Mouse (Mus musculus): ENCODE results near the gene Immp2l. TPM values are rescaled to one million over a fixed set of nuclear protein-coding genes. Genes with fewer than 3 reads are reported as not detected.
A peak's percentile ranks its signal among the peaks of the same experiment; 100 is the strongest.

The Immp2l gene
- polyA plus RNA-seq, 1 experiment from 2014 or later, result 10.0 TPM

DNA sequence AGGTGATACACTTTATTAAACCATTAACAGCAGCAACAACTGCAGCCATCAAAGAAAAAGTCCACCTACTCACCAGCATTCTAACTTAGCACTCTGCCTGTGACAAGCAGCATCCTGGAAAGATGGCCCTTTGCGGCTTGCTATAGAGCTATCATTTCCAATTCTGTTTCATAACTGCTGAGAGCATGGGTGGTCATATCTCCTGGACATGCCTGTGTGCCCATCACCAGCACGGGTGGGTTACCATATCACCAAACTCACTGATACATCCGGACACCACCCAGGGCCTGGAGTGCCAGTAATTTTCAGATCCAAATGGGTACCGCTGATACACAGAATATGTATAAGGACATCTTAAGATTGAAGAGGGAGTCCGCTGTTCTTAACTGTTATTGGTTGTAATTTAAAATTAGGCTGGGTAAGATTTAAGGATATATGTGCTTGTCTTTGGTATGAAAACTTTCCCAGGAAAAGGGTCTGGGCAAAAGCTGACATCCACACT is 459.3 kb downstream of the Immp2l start:
- Histone ChIP-seq H3K9ac (no peak overlapping the region), H3K27me3 (no peaks in the 10 kb centered on the region), H3K4me3 (peak overlapping the region; percentile 47), H3K4me1 (peaks cover 24% of the 10 kb centered on the region; the same call in 1 of the 2 replicates), H3K27ac (no peak overlapping the region), H3K4me2 (peak overlapping the region; percentile 63), H3K36me3 (no peaks in the 10 kb centered on the region), H3K9me3 (no peaks in the 10 kb centered on the region)
- WGBS, result 76% methylated on average over 5 of the region's 5 CpGs
- ATAC-seq (ENCODE audit: borderline replicate concordance, extremely low read depth, low FRiP score, low TSS enrichment), result no peak

GRCm38 (mm10) chr12:41483593-41484451 is 459.9 kb downstream of the Immp2l start:
- Histone ChIP-seq H3K9me3 (no peaks in the 10 kb centered on the region), H3K9ac (no peak overlapping the region; the same call in 1 of the 2 replicates), H3K36me3 (no peaks in the 10 kb centered on the region), H3K4me2 (peak overlapping the region; percentile 63), H3K4me1 (peaks cover 24% of the 10 kb centered on the region; the same call in 1 of the 2 replicates), H3K27ac (no peak overlapping the region), H3K27me3 (no peaks in the 10 kb centered on the region), H3K4me3 (peak overlapping the region; percentile 47)
- no peak for ATAC-seq (ENCODE audit: borderline replicate concordance, extremely low read depth, low FRiP score, low TSS enrichment)
- WGBS, result 29% methylated on average over 23 of the region's 23 CpGs

DNA sequence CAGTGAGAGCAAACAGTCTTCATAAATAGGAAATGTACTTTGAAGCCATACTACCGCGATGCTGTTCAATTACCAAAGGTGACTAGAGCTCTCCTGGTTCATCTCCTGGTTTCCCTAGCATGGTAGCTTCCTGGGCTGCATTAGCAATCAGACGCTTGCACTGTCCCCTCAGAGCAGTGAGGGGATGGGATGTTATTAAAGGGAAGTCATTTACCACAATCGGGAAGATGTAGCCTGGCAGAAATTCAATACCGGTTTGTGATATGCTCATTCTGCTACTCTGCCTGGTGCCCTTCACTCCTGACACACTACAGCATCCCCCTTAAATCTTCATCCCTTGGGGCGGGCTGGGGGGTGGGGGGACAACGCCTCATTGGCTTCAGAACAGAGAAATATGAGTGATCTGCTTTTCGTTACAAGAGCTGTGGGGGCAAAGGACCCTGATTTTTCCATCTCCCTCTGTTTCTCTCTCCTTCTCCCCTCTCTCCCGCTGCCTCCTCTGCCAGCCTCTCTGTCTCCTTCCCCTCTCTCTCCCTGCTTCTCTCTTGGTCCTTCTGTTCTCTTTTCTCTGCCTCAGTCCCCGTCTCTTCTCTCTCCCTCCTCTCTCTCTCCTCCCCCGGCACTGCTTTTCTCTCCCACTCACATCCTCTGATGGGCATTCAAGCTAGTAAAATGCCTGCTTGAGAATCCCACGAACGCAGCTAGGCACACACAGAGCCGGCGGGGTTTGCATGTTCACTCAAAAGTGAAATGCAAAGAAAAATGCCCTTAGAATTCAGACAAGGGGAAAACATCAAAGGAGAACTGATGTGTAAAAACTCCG is 461.0 kb downstream of the Immp2l start:
- peaks cover 24% of the 10 kb centered on the region; the same call in 1 of the 2 replicates for H3K4me1 ChIP-seq
- H3K27me3 ChIP-seq, result no peaks in the 10 kb centered on the region
- WGBS, result 16% methylated on average over 16 of the region's 16 CpGs
- H3K36me3 ChIP-seq, result no peaks in the 10 kb centered on the region
- no peaks in the 10 kb centered on the region for H3K9me3 ChIP-seq
- H3K4me3 ChIP-seq, result peak overlapping the region; percentile 47
- ATAC-seq (ENCODE audit: borderline replicate concordance, extremely low read depth, low FRiP score, low TSS enrichment), result no peak
- H3K9ac ChIP-seq, result peak overlapping the region; percentile 43
- H3K27ac ChIP-seq, result 0 out of 2 replicates have a peak overlapping the region, but pooled peaks have one; percentile 44
- peak overlapping the region; percentile 63 for H3K4me2 ChIP-seq

DNA sequence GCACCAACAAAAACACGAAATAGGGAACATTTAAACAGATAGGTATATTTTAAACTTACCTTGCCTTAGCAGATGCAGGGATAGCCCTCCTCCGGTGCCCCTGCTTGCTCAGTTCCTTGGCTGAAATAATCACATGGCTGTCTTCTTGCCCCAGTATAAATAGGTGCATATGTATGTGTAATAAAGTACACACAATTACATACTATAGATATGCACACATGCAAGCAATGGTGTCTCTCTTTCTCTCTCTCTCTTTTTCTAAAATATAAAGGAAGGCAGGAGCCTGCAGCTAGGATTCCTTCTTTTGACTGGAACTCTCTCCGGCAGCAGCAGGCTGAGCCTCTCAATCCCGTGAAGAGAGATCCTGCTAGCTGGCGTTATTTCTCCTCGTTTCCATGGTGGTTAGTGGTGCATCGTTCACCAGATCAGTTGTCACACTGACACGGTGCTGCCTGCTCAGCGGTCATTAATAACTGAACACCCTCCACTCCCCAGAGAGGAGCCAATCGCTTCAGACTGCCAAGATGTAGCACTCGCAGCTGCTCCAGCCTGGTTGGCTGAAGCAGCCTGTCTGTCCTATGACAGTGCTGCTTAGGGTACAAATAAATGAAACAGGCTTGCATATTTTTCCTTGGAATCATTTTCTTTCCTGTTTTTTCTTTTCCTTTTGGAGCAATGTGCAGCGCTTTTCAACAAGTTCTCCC is 461.8 kb downstream of the Immp2l start:
- peak; percentile 97 for ATAC-seq (ENCODE audit: borderline replicate concordance, extremely low read depth, low FRiP score, low TSS enrichment)
- WGBS, result 9% methylated on average over 12 of the region's 12 CpGs
- H3K4me1 ChIP-seq, result peaks cover 24% of the 10 kb centered on the region; the same call in 1 of the 2 replicates
- peak overlapping the region; percentile 47 for H3K4me3 ChIP-seq
- no peaks in the 10 kb centered on the region for H3K27me3 ChIP-seq
- H3K36me3 ChIP-seq, result no peaks in the 10 kb centered on the region
- H3K9ac ChIP-seq, result peak overlapping the region; percentile 43
- no peaks in the 10 kb centered on the region for H3K9me3 ChIP-seq
- H3K27ac ChIP-seq, result 0 out of 2 replicates have a peak overlapping the region, but pooled peaks have one; percentile 44
- H3K4me2 ChIP-seq, result peak overlapping the region; percentile 63

DNA sequence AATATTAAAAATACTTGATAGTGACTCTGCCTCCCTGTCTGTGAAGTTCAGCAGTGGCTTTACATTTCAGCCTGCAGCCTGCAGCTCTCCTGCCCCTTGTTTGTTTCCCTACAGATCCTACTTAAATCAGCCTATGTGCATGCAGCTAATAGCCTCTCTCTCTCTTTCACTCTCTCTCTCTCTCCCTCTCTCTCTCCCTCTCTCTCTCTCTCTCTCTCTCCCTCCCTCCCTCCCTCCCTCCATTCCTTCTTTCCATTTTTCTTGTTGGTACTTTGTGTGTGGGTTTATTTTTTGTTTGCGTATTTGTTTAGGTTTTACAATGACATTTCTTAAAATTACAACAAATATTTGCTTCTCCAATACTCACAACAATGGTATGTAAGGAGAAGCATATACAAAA is 462.4 kb downstream of the Immp2l start, which contains the start of gene Lrrn3:
Lrrn3 (minus strand) TSS at position 101 of the 400 bp plus-strand sequence.
- peak within 1 kb of the TSS; percentile 47 for H3K4me3 ChIP-seq
- no peak for ATAC-seq (ENCODE audit: borderline replicate concordance, extremely low read depth, low FRiP score, low TSS enrichment)

GRCm38 (mm10) chr12:41487005-41487404 is 463.1 kb downstream of the Immp2l start:
- 21% methylated on average over 5 of the region's 5 CpGs for WGBS
- ATAC-seq (ENCODE audit: borderline replicate concordance, extremely low read depth, low FRiP score, low TSS enrichment), result no peak
- H3K4me1 ChIP-seq, result peaks cover 24% of the 10 kb centered on the region; the same call in 1 of the 2 replicates
- no peak overlapping the region for H3K4me3 ChIP-seq
- no peaks in the 10 kb centered on the region for H3K36me3 ChIP-seq
- H3K9me3 ChIP-seq, result no peaks in the 10 kb centered on the region
- no peak overlapping the region for H3K9ac ChIP-seq
- no peak overlapping the region for H3K27ac ChIP-seq
- no peaks in the 10 kb centered on the region for H3K27me3 ChIP-seq
- no peak overlapping the region for H3K4me2 ChIP-seq

More for the DNA sequence above, 462.4 kb downstream of the Immp2l start, which contains the start of gene Lrrn3:
- H3K9ac ChIP-seq, result peak within 1 kb of the TSS; percentile 43
- peak within 1 kb of the TSS; percentile 44; the same call in 1 of the 2 replicates for H3K27ac ChIP-seq
- peak within 1 kb of the TSS; percentile 63 for H3K4me2 ChIP-seq
- no peaks in the 10 kb centered on the region for H3K9me3 ChIP-seq
- H3K36me3 ChIP-seq, result no peaks in the 10 kb centered on the region
- 91% methylated on average over 1 of the region's 1 CpGs for WGBS
- no peaks in the 10 kb centered on the region for H3K27me3 ChIP-seq
- H3K4me1 ChIP-seq, result peaks cover 24% of the 10 kb centered on the region; the same call in 1 of the 2 replicates

DNA sequence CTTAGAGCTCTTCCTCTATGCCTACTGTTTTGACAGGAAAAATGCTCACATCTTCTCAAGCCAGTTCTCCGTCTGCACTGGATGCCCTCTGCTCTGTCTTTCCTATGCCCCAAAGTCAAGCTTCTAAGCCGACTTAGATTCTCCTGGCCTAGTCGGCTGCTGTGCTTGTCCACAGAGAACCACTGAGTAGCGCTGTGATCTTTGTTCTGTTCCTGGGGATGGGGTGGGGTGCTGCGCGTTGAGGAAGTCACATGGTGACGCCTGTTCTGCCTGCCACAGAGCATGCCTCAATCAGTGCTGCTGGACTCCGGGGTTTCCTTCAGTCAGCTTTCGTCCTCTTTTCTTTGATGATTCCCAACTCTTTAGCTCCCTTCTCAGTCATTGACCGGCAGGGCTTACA is 470.7 kb downstream of the Immp2l start:
- Histone ChIP-seq H3K36me3 (no peaks in the 10 kb centered on the region), H3K27ac (no peak overlapping the region), H3K4me3 (no peak overlapping the region), H3K27me3 (no peaks in the 10 kb centered on the region), H3K9ac (no peak overlapping the region), H3K9me3 (no peaks in the 10 kb centered on the region), H3K4me2 (no peak overlapping the region), H3K4me1 (no peaks in the 10 kb centered on the region)
- 59% methylated on average over 10 of the region's 10 CpGs for WGBS
- 0 out of 2 replicates have a peak, but pooled peaks have one; percentile 19 for ATAC-seq (ENCODE audit: borderline replicate concordance, extremely low read depth, low FRiP score, low TSS enrichment)

- H3K9ac ChIP-seq, result no peak overlapping the region
- no peaks in the 10 kb centered on the region for H3K4me1 ChIP-seq
- no peaks in the 10 kb centered on the region for H3K36me3 ChIP-seq
- no peak overlapping the region for H3K4me3 ChIP-seq
- 32% methylated on average over 9 of the region's 9 CpGs for WGBS
- H3K4me2 ChIP-seq, result no peak overlapping the region
- peak; percentile 65; the same call in 1 of the 2 replicates for ATAC-seq (ENCODE audit: borderline replicate concordance, extremely low read depth, low FRiP score, low TSS enrichment)
- no peaks in the 10 kb centered on the region for H3K9me3 ChIP-seq
- no peaks in the 10 kb centered on the region for H3K27me3 ChIP-seq
- peak overlapping the region; percentile 51 for H3K27ac ChIP-seq
These were observed 476.3 kb downstream of the Immp2l start for GRCm38 (mm10) chr12:41500049-41500820.

- H3K4me2 ChIP-seq, result no peak overlapping the region
- H3K27ac ChIP-seq, result no peak overlapping the region
- H3K27me3 ChIP-seq, result no peaks in the 10 kb centered on the region
- 83% methylated on average over 4 of the region's 4 CpGs for WGBS
- H3K4me3 ChIP-seq, result no peak overlapping the region
- H3K4me1 ChIP-seq, result no peaks in the 10 kb centered on the region
- no peak overlapping the region for H3K9ac ChIP-seq
- no peak for ATAC-seq (ENCODE audit: borderline replicate concordance, extremely low read depth, low FRiP score, low TSS enrichment)
- H3K9me3 ChIP-seq, result no peaks in the 10 kb centered on the region
- no peaks in the 10 kb centered on the region for H3K36me3 ChIP-seq
These were observed 484.7 kb downstream of the Immp2l start for GRCm38 (mm10) chr12:41508610-41509009.

- Histone ChIP-seq H3K4me2 (no peak overlapping the region), H3K9ac (no peak overlapping the region), H3K4me1 (no peaks in the 10 kb centered on the region), H3K27ac (no peak overlapping the region), H3K4me3 (no peak overlapping the region), H3K9me3 (no peaks in the 10 kb centered on the region), H3K36me3 (no peaks in the 10 kb centered on the region), H3K27me3 (no peaks in the 10 kb centered on the region)
- no peak for ATAC-seq (ENCODE audit: borderline replicate concordance, extremely low read depth, low FRiP score, low TSS enrichment)
- WGBS, result 49% methylated on average over 3 of the region's 3 CpGs
These were observed 486.7 kb downstream of the Immp2l start for GRCm38 (mm10) chr12:41510588-41510987.

Measured in lung, embryonic 15.5 days (tissue).